Mouse (Mus musculus) cerebral cortex, adult 2 months (tissue): ENCODE data around the gene Tk1.

Experiments
- whole genome bisulfite sequencing: fragments of 180-500 bp; shearing (Covaris S2); methylation state at CpG from one replicate; pipeline ENCODE4 v1.1.7; 2018; 5-methylcytosine and 5-hydroxymethylcytosine counted together

Tk1 gene

GRCm38 (mm10) chr11:117825333-117826101 lies at the start of gene Tk1, which contains the start of gene Afmid:
Gene Tk1, minus strand, starts transcription at chr11:117826092.
Gene Afmid, plus strand, starts transcription at chr11:117825924.
- under 1% methylated on average over 34 of the region's 34 CpGs for WGBS

GRCm38 (mm10) chr11:117875681-117876080 lies 49.8 kb upstream of the Tk1 start:
- WGBS: 69% methylated on average over 6 of the region's 6 CpGs

GRCm38 (mm10) chr11:117874419-117874818 lies 48.5 kb upstream of the Tk1 start:
- WGBS: 60% methylated on average over 4 of the region's 4 CpGs

- 2% methylated on average over 51 of the region's 51 CpGs for WGBS
Measured at GRCm38 (mm10) chr11:117872861-117873608, 47.1 kb upstream of the Tk1 start, which contains the start of gene Tha1. Gene Tha1, minus strand, starts transcription at chr11:117873481.

GRCm38 (mm10) chr11:117871911-117872584 lies 46.2 kb upstream of the Tk1 start:
- WGBS: 65% methylated on average over 12 of the region's 12 CpGs

GRCm38 (mm10) chr11:117871376-117871775 lies 45.5 kb upstream of the Tk1 start:
- WGBS: 83% methylated on average over 5 of the region's 5 CpGs

GRCm38 (mm10) chr11:117870688-117871365 lies 44.9 kb upstream of the Tk1 start:
- WGBS: 28% methylated on average over 12 of the region's 12 CpGs

GRCm38 (mm10) chr11:117865988-117866387 lies 40.1 kb upstream of the Tk1 start:
- WGBS: 48% methylated on average over 6 of the region's 6 CpGs

- WGBS: 78% methylated on average over 2 of the region's 2 CpGs
Measured at GRCm38 (mm10) chr11:117864805-117865204, 38.9 kb upstream of the Tk1 start.

- 49% methylated on average over 11 of the region's 11 CpGs for WGBS
Measured at GRCm38 (mm10) chr11:117863174-117863856, 37.4 kb upstream of the Tk1 start.

- 10% methylated on average over 23 of the region's 23 CpGs for WGBS
Measured at GRCm38 (mm10) chr11:117860601-117861000, 34.7 kb upstream of the Tk1 start, which contains the start of gene Tmem235. Gene Tmem235, plus strand, starts transcription at chr11:117860752.

- 74% methylated on average over 3 of the region's 3 CpGs for WGBS
Measured at GRCm38 (mm10) chr11:117858392-117858791, 32.5 kb upstream of the Tk1 start.

- 95% methylated on average over 10 of the region's 10 CpGs for WGBS
Measured at GRCm38 (mm10) chr11:117857462-117857861, 31.6 kb upstream of the Tk1 start.

GRCm38 (mm10) chr11:117855975-117856374 lies 30.1 kb upstream of the Tk1 start:
- WGBS: 95% methylated on average over 1 of the region's 1 CpGs

- 98% methylated on average over 5 of the region's 5 CpGs for whole genome bisulfite sequencing
Measured at GRCm38 (mm10) chr11:117855360-117855759, 29.5 kb upstream of the Tk1 start.

GRCm38 (mm10) chr11:117854241-117854640 lies 28.3 kb upstream of the Tk1 start:
- WGBS: 92% methylated on average over 9 of the region's 9 CpGs

GRCm38 (mm10) chr11:117852875-117853274 lies 27.0 kb upstream of the Tk1 start:
- WGBS: 93% methylated on average over 3 of the region's 3 CpGs

GRCm38 (mm10) chr11:117848985-117849671 lies 23.2 kb upstream of the Tk1 start, which contains the start of gene Birc5:
Gene Birc5, plus strand, starts transcription at chr11:117849251.
- WGBS: under 1% methylated on average over 51 of the region's 51 CpGs

- WGBS: 6% methylated on average over 19 of the region's 19 CpGs
Measured at GRCm38 (mm10) chr11:117848271-117848984, 22.5 kb upstream of the Tk1 start.
